Mouse (Mus musculus) cerebellum, adult 9-10 months (tissue): Measurements from ENCODE around the gene Gdf3.
A peak's percentile ranks its signal among the peaks of the same experiment; 100 is the strongest.

Source experiments
- DNase-seq: peaks from one replicate; pipeline ENCODE4 v3.0.0; 2022

The Gdf3 gene

DNA sequence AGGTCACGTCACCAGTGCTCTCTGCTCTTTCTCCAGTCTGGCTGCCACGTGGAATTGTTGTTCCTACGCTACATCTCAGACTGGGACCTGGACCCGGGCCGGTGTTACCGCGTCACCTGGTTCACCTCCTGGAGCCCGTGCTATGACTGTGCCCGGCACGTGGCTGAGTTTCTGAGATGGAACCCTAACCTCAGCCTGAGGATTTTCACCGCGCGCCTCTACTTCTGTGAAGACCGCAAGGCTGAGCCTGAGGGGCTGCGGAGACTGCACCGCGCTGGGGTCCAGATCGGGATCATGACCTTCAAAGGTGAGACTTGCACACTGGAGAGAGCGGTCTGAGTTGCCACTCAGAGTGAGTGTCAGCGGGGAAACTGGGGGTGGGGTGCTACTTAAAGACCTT is 48.9 kb downstream of the Gdf3 start:
- no peak for DNase-seq

DNA sequence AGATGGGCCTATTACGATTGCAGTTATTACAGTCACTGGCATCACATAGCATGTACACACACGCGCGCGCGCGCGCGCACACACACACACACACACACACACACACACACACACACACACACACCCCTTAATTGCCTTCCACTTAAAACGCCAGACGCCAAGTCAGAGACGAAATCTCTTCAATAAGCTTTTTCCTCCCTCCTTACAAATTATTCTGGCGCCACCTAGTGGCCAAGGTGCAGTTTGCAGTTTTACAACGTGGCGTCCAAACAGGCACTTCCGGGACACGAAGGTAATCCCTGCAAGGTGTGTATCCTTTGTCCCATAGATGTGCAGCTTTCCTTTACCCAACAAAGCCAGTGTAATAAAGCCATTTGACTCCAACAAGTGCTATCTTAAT is 49.5 kb downstream of the Gdf3 start:
- peak; percentile 50 for DNase-seq

- peak; percentile 59 for DNase-seq
Observed at GRCm38 (mm10) chr6:122556959-122557561, 52.8 kb downstream of the Gdf3 start.
